Comparison of ENCODE assay signal across 7 mouse cellular contexts in the genomic region with DNA sequence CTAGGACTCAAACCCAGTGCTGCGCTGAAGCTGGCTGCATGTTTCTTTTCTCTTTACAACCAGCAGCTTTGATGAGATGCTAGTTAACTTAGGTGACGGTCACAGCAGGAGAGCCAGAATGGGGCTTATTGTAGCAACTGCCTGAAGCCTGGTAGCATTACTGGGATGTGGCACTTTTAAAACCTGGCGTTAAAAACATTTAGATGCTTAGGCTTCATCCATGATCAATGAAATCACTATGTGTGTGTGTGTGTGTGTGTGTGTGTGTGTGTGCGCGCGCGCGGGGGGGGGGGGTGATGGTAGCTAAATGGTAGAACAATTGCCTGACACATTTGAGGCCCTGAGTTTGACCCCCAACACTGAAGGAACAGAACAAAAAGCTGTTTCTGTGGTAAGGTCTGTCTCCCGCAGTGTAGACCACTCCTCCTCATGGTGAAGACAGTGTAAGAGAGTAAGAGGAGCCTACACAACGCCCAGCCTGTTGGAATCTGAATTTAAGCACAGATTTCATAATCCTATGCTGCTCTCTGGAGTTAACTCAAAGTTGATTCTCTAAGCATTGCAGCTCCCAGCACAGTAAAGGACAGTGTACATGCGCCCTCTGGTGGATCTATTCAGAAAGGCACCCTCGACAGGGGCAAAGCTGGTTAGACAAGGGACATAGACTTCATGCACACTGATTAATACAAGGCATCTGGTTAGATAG. TPM values are rescaled to one million over a fixed set of nuclear protein-coding genes. Genes with fewer than 3 reads are reported as not detected.
A peak's percentile ranks its signal among the peaks of the same experiment; 100 is the strongest.
DNase-seq lines count a peak whose midpoint lies in the region; ATAC-seq and TF ChIP-seq lines count a peak whose summit lies in the region.

No protein-coding gene starts in this region.

- no peaks in the 10 kb centered on the region for H3K9me3 ChIP-seq in embryonic facial prominence, embryonic 10.5 days
- no peaks in the 10 kb centered on the region for H3K9me3 ChIP-seq in intestine, postnatal 0 days (ENCODE audit: control insufficient read depth)
- H3K9me3 ChIP-seq in midbrain, embryonic 12.5 days: no peaks in the 10 kb centered on the region

- H3K4me3 ChIP-seq in embryonic facial prominence, embryonic 10.5 days: no peak overlapping the region
- H3K4me3 ChIP-seq in intestine, postnatal 0 days (ENCODE audit: low read depth, low read length): no peak overlapping the region
- no peak overlapping the region for H3K4me3 ChIP-seq in midbrain, embryonic 12.5 days
- no peak overlapping the region for H3K4me3 ChIP-seq in small intestine, adult 2 months (ENCODE audit: low read depth, low read length)

- no peak overlapping the region for H3K4me2 ChIP-seq in intestine, postnatal 0 days (replicated peaks; ENCODE audit: low read depth)
- H3K4me2 ChIP-seq in midbrain, embryonic 12.5 days (replicated peaks): no peak overlapping the region

- no peak for TF ChIP-seq POLR2A in small intestine, adult 2 months (IDR thresholded peaks at IDR 0.05; ENCODE audit: low read depth, low read length)

- H3K27me3 ChIP-seq in embryonic facial prominence, embryonic 10.5 days (replicated peaks; ENCODE audit: low read depth, poor library complexity, severe bottlenecking): no peaks in the 10 kb centered on the region
- no peaks in the 10 kb centered on the region for H3K27me3 ChIP-seq in intestine, postnatal 0 days (replicated peaks; ENCODE audit: control insufficient read depth, insufficient read depth, low read length)
- H3K27me3 ChIP-seq in midbrain, embryonic 12.5 days: no peaks in the 10 kb centered on the region
- H3K27me3 ChIP-seq in small intestine, adult 2 months (ENCODE audit: control insufficient read depth, insufficient read depth, low read length): no peaks in the 10 kb centered on the region

- H3K36me3 ChIP-seq in embryonic facial prominence, embryonic 10.5 days (replicated peaks): no peaks in the 10 kb centered on the region
- H3K36me3 ChIP-seq in intestine, postnatal 0 days (ENCODE audit: control insufficient read depth, insufficient read depth): no peaks in the 10 kb centered on the region
- H3K36me3 ChIP-seq in midbrain, embryonic 12.5 days: no peaks in the 10 kb centered on the region
- H3K36me3 ChIP-seq in small intestine, adult 2 months (ENCODE audit: control insufficient read depth, insufficient read depth, low read length): no peaks in the 10 kb centered on the region

- peak; percentile 69 for ATAC-seq in intestine, postnatal 0 days
- peak; percentile 90 for ATAC-seq in midbrain, embryonic 12.5 days (ENCODE audit: low FRiP score, low read depth)

- no peaks in the 10 kb centered on the region for H3K4me1 ChIP-seq in embryonic facial prominence, embryonic 10.5 days
- H3K4me1 ChIP-seq in intestine, postnatal 0 days (replicated peaks; ENCODE audit: control insufficient read depth, insufficient read depth, low read length): no peaks in the 10 kb centered on the region
- H3K4me1 ChIP-seq in midbrain, embryonic 12.5 days: no peaks in the 10 kb centered on the region
- H3K4me1 ChIP-seq in small intestine, adult 2 months (ENCODE audit: control insufficient read depth, insufficient read depth, insufficient read length, low read length): no peaks in the 10 kb centered on the region

- peak; percentile 93 for DNase-seq in adrenal gland, postnatal 10 days
- DNase-seq in embryonic facial prominence, embryonic 10.5 days (ENCODE audit: low spot score): peak; percentile 90
- DNase-seq in gonadal fat pad, adult 2 months (ENCODE audit: low read depth): peak; percentile 47
- DNase-seq in left cerebral cortex, postnatal 36 days (ENCODE audit: low spot score in 2 of 2): peak; percentile 83 to 91

- WGBS in embryonic facial prominence, embryonic 10.5 days: 53% methylated on average over 12 of the region's 12 CpGs
- 46% methylated on average over 12 of the region's 12 CpGs for WGBS in intestine, postnatal 0 days
- 50% methylated on average over 10 of the region's 12 CpGs for WGBS in midbrain, embryonic 12.5 days
- 60% methylated on average over 12 of the region's 12 CpGs for WGBS in small intestine, adult 2 months

- H3K9ac ChIP-seq in intestine, postnatal 0 days (ENCODE audit: low read depth, low read length): no peak overlapping the region
- no peak overlapping the region for H3K9ac ChIP-seq in midbrain, embryonic 12.5 days (replicated peaks)

- TF ChIP-seq CTCF in intestine, postnatal 0 days (IDR thresholded peaks at IDR 0.05; ENCODE audit: low read depth): peak; percentile 97
- TF ChIP-seq CTCF in small intestine, adult 2 months (IDR thresholded peaks at IDR 0.05; ENCODE audit: extremely low read depth, insufficient read length, insufficient replicate concordance, low read depth, low read length): peak; percentile 71; the same call in 1 of the 2 replicates

- intact Hi-C loops in left cerebral cortex, postnatal 36 days (cut with DNase I): loop anchor here (1.0 kb wide), 1 partner anchor 175 kb away; no protein-coding TSS in a partner anchor

- H3K27ac ChIP-seq in embryonic facial prominence, embryonic 10.5 days (replicated peaks): no peak overlapping the region
- H3K27ac ChIP-seq in intestine, postnatal 0 days (ENCODE audit: low read depth, low read length): no peak overlapping the region
- H3K27ac ChIP-seq in midbrain, embryonic 12.5 days (replicated peaks): no peak overlapping the region
- H3K27ac ChIP-seq in small intestine, adult 2 months (ENCODE audit: insufficient read depth, low read depth, low read length): no peak overlapping the region

RNA-seq across cellular contexts. Expression of a gene that starts 41.8 kb away (rescaled TPM):
- under 1 TPM; 0.18 to 0.33 TPM for total RNA-seq in adrenal gland, postnatal 10 days (2021)
- 0.23 TPM in 1 of 2 replicates, not detected in the other for polyA plus RNA-seq in embryonic facial prominence, embryonic 10.5 days (2016; fragmentation: Nextera tagmentation; extraction: Ambion mirVana)
- polyA plus RNA-seq in gonadal fat pad, adult 2 months (2012; rRNA removed): 7.1 and 7.4 TPM in 2 replicates
- polyA plus RNA-seq in intestine, postnatal 0 days (2015; fragmentation: Nextera tagmentation; extraction: Ambion mirVana): 0.17 and 0.18 TPM in 2 replicates
- total RNA-seq in left cerebral cortex, postnatal 36 days (2021): not detected
- 0.06 and 0.27 TPM in 2 replicates for polyA plus RNA-seq in midbrain, embryonic 12.5 days (2016; fragmentation: Nextera tagmentation; extraction: Ambion mirVana)
- 0.29 and 0.71 TPM in 2 replicates for polyA plus RNA-seq in small intestine, adult 2 months (2012; rRNA removed)

RNA-seq across cellular contexts. Expression of a gene that starts 53.5 kb away (rescaled TPM):
- 1 to 10 TPM; 2.3 to 2.8 TPM for total RNA-seq in adrenal gland, postnatal 10 days (2021)
- polyA plus RNA-seq in embryonic facial prominence, embryonic 10.5 days (2016; fragmentation: Nextera tagmentation; extraction: Ambion mirVana): 6.3 and 7.6 TPM in 2 replicates
- 12.0 and 18.6 TPM in 2 replicates for polyA plus RNA-seq in gonadal fat pad, adult 2 months (2012; rRNA removed)
- polyA plus RNA-seq in intestine, postnatal 0 days (2015; fragmentation: Nextera tagmentation; extraction: Ambion mirVana): 2.3 and 2.6 TPM in 2 replicates
- under 1 TPM; 0.16 to 0.20 TPM for total RNA-seq in left cerebral cortex, postnatal 36 days (2021)
- polyA plus RNA-seq in midbrain, embryonic 12.5 days (2016; fragmentation: Nextera tagmentation; extraction: Ambion mirVana): 1.1 and 1.2 TPM in 2 replicates
- 12.8 and 15.8 TPM in 2 replicates for polyA plus RNA-seq in small intestine, adult 2 months (2012; rRNA removed)

RNA-seq across cellular contexts. Expression of a gene that starts 53.9 kb away (rescaled TPM):
- total RNA-seq in adrenal gland, postnatal 10 days (2021): 10 to 100 TPM; 40.7 to 60.7 TPM
- polyA plus RNA-seq in embryonic facial prominence, embryonic 10.5 days (2016; fragmentation: Nextera tagmentation; extraction: Ambion mirVana): 23.1 and 27.4 TPM in 2 replicates
- polyA plus RNA-seq in gonadal fat pad, adult 2 months (2012; rRNA removed): 39.4 and 42.4 TPM in 2 replicates
- 3.2 and 3.6 TPM in 2 replicates for polyA plus RNA-seq in intestine, postnatal 0 days (2015; fragmentation: Nextera tagmentation; extraction: Ambion mirVana)
- 10 to 100 TPM; 14.6 to 16.9 TPM for total RNA-seq in left cerebral cortex, postnatal 36 days (2021)
- 14.6 and 15.7 TPM in 2 replicates for polyA plus RNA-seq in midbrain, embryonic 12.5 days (2016; fragmentation: Nextera tagmentation; extraction: Ambion mirVana)
- polyA plus RNA-seq in small intestine, adult 2 months (2012; rRNA removed): 6.7 and 9.4 TPM in 2 replicates
